Mouse (Mus musculus) olfactory bulb, adult 2 months (tissue): ENCODE measurements around the gene Six5. TPM values are rescaled to one million over a fixed set of nuclear protein-coding genes. Genes with fewer than 3 reads are reported as not detected.
"Not testable (repeated sequence)": the region's sequence is repeated elsewhere in the genome, so short reads cannot be mapped to it uniquely, and the experiment has no call there.

ENCODE experiments used
- H3K27ac ChIP-seq: fragments of 200-500 bp; 2 replicates; pipeline ENCODE4 v1.5.1; 2012; ENCODE audit warnings: low read depth, low read length; ENCODE audit not compliant: insufficient read depth
- H3K4me1 ChIP-seq: fragments of 200-500 bp; 2 replicates; pipeline ENCODE4 v1.6.1; 2012; ENCODE audit warnings: low read length; ENCODE audit not compliant: control insufficient read depth, insufficient read depth
- H3K4me3 ChIP-seq: fragments of 200-500 bp; 2 replicates; pipeline ENCODE4 v1.5.1; 2012; ENCODE audit warnings: mild to moderate bottlenecking, low read depth, low read length, moderate library complexity; ENCODE audit not compliant: insufficient read depth
- CTCF ChIP-seq: fragments of 200-500 bp; IDR thresholded peaks from 2 replicates; pipeline ENCODE4 v1.5.1; 2012; ENCODE audit warnings: low read depth, mild to moderate bottlenecking, low read length, moderate library complexity; ENCODE audit not compliant: insufficient read depth
- POLR2A ChIP-seq: fragments of 200-500 bp; IDR thresholded peaks from 2 replicates; pipeline ENCODE4 v1.6.1; 2012; ENCODE audit warnings: mild to moderate bottlenecking, low read depth, low read length, moderate library complexity; ENCODE audit not compliant: insufficient read depth
- WGBS: fragments of 180-500 bp; shearing (Covaris S2); methylation state at CpG from one replicate; pipeline ENCODE4 v1.1.7; 2018; 5-methylcytosine and 5-hydroxymethylcytosine counted together
- polyA plus RNA-seq: library from polyadenylated mRNA; stranded (reverse); fragments of >200 nt; gene quantifications from 2 replicates; pipeline ENCODE4 v1.2.4, GENCODE M21; 2012; ENCODE audit warnings: low replicate concordance; ENCODE audit not compliant: missing spikeins, insufficient read depth, insufficient read length

Gene Six5
- polyA plus RNA-seq, 1 experiment: not detected

DNA sequence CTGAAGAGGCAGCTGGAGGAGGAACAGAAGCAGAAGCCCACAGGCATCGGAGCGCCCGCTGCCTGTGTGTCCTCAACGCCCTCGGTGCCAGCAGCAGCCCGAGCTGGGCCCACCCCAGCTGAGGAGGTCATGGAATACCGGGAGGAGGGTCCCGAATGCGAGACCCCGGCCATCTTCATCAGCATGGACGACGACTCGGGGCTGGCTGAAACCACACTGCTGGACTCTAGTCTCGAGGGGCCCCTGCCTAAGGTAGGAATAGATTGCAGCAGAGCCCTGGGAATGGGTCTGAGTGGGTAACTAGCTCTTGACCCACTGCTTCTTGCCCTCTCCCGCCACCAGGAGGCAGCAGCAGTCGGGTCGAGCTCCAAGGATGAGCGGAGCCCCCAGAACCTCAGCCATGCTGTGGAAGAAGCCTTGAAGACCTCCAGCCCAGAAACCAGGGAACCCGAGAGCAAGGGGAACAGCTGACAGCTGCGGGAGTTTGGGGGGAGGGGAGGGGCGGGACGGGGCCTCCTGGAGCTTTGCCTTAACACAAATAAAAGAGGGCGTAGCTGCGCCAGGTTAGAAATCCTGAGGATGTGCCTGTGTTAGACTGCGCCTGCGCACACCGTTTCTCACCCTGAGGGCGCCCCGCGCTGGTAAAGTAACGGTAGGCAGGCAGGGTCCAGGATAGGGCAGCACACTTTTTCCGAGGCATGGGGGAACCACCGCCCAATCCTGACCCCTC, 40.2 kb upstream of the Six5 start, which contains the start of gene Rsph6a:
Rsph6a (plus strand) TSS at position 644 of the 730 bp plus-strand sequence.
- 20% methylated on average over 32 of the region's 33 CpGs for WGBS
- peaks cover 57% of the 10 kb centered on the region for H3K4me1 ChIP-seq
- no peak within 1 kb of the TSS for H3K4me3 ChIP-seq
- peak within 1 kb of the TSS; percentile 94 for H3K27ac ChIP-seq
- TF ChIP-seq POLR2A: no peak
- peak; percentile 69 for TF ChIP-seq CTCF

DNA sequence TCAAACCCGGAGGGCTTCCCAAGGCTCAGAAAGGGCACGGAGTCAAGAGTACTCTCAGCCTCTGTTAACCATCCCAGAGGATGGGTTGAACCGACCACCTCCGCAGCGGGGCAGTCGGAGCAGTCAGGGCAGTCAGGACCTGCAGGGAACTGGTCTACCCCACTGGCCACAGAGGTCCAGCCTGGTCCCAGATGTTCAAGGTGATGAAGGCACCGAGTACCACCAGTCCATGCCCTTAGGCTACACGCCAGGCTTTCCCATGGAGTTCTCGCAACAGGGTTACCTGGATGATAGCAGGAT, 39.7 kb upstream of the Six5 start:
- Histone ChIP-seq H3K4me1 (peaks cover 54% of the 10 kb centered on the region), H3K4me3 (no peak overlapping the region), H3K27ac (peak overlapping the region; percentile 16; the same call in 1 of the 2 replicates)
- WGBS: 60% methylated on average over 9 of the region's 9 CpGs
- TF ChIP-seq POLR2A (no peak), CTCF (no peak)

DNA sequence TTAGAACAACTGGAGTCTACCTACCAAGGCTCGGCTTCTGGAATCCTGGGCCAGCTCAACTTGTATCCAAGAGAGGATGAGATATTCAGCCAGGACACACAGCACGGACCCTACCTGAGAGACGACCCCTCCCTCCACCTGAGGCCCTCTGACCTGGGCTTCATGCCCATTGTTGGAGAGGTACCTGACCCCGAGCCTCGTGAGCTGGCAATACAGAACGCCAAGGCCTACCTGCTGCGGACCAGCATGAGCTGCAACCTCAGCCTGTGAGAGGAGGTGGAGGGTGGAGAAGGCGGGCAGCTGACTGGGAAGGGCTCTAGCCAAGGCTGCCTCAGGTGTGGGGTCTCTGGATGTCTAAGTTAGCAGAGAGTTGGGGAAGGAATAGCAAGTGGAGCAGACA, 39.3 kb upstream of the Six5 start:
- no peak for TF ChIP-seq POLR2A
- TF ChIP-seq CTCF: no peak
- Histone ChIP-seq H3K4me1 (peaks cover 51% of the 10 kb centered on the region), H3K4me3 (no peak overlapping the region), H3K27ac (no peak overlapping the region)
- 92% methylated on average over 8 of the region's 8 CpGs for WGBS

DNA sequence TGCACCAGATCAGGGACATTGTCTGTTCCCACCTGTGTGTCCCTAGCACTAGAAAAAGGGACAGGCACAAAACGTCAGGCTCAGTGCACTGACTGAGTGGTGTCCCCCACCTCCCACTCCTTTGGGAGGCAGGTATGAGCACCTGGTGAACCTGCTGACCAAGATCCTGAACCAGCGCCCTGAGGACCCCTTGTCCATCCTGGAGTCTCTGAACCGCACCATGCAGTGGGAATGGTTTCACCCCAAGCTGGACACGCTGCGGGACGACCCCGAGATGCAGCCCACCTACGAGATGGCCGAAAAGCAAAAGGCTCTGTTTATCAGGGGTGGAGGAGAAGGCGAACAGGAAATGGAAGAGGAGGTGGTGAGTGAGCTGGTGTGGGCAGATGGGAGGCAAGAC, 37.0 kb upstream of the Six5 start:
- Histone ChIP-seq H3K4me3 (no peak overlapping the region), H3K27ac (no peak overlapping the region), H3K4me1 (peaks cover 29% of the 10 kb centered on the region)
- no peak for TF ChIP-seq POLR2A
- no peak for TF ChIP-seq CTCF
- WGBS: 88% methylated on average over 10 of the region's 10 CpGs

DNA sequence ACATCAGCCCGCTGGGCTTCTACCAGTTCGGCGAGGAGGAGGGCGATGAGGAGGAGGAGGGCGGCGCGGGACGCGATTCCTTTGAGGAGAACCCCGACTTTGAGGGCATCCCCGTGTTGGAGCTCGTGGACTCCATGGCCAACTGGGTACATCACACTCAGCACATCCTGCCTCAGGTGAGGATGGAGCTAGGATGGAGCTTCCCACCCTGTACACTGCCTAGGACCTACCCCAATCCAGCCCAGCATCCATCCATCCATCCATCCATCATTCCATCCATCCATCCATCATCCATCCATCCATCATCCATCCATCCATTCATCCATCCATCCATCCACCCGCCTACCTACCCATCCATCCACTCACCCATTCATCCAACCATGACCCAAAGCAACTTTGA, 28.5 kb upstream of the Six5 start:
- H3K4me3 ChIP-seq: peak overlapping the region; percentile 23
- H3K27ac ChIP-seq: no peak overlapping the region
- H3K4me1 ChIP-seq: peaks cover 7% of the 10 kb centered on the region
- TF ChIP-seq POLR2A: no peak
- no peak for TF ChIP-seq CTCF
- WGBS: 59% methylated on average over 13 of the region's 13 CpGs

DNA sequence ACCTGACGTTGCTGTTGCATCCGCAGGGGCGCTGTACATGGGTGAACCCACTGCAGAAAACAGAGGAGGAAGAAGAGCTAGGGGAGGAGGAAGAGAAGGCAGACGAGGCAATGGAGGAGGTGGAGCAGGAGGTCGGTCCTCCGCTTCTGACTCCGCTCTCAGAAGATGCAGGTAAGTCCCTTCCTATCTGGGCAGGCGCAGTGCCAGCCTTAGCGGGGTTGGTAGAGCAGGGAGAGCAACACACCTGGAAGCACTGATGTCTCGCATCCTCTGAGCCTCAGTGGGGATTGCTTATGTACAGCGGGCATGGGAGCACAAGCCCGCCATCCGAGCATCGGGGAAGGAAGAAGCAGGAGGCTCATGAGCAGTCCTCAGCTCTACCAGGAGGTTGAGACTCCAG, 27.3 kb upstream of the Six5 start:
- H3K4me3 ChIP-seq: no peak overlapping the region
- no peak overlapping the region for H3K27ac ChIP-seq
- WGBS: 54% methylated on average over 14 of the region's 14 CpGs
- H3K4me1 ChIP-seq: peaks cover 7% of the 10 kb centered on the region
- TF ChIP-seq CTCF (no peak), POLR2A (no peak)

DNA sequence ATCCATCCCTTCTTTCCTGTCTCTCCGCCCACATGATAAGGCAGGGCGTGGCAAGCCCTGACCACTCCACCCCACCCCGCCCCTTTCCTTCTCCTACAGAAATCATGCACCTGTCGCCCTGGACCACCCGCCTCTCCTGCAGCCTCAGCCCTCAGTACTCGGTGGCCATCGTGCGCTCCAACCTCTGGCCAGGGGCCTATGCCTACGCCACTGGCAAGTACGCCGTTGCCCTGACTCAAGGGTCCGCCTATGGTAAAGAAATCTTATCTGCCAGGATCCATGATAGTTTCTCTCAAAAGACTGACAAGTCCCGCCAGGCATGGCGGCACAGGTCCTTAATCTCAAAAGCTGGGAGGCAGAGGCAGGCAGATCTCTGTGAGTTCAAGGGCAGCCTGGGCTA, 26.5 kb upstream of the Six5 start:
- H3K27ac ChIP-seq: no peak overlapping the region
- peaks cover 7% of the 10 kb centered on the region for H3K4me1 ChIP-seq
- WGBS: 69% methylated on average over 14 of the region's 14 CpGs
- no peak overlapping the region for H3K4me3 ChIP-seq
- TF ChIP-seq CTCF (no peak), POLR2A (no peak)

DNA sequence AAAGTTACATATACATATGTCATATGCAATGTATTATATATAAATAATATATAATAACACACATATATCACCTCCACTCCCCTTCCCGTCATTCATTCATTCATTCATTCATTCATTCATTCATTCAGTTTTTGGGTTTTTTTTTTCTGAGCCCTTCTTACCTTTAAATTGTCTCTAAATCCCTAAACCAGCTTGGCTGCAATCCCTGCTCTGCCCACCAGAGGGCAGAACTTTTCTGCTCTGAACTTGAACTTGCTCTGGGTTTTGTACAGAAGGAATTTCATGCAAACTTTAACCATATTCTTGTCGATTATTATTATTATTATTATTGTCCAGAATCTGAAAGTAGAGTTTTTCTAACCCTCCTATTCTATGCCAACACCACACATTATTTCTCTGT, 25.7 kb upstream of the Six5 start:
- Histone ChIP-seq H3K4me1 (peaks cover 7% of the 10 kb centered on the region), H3K4me3 (no peak overlapping the region), H3K27ac (no peak overlapping the region)
- no peak for TF ChIP-seq POLR2A
- TF ChIP-seq CTCF: no peak
- WGBS: 4% methylated on average over 2 of the region's 2 CpGs

DNA sequence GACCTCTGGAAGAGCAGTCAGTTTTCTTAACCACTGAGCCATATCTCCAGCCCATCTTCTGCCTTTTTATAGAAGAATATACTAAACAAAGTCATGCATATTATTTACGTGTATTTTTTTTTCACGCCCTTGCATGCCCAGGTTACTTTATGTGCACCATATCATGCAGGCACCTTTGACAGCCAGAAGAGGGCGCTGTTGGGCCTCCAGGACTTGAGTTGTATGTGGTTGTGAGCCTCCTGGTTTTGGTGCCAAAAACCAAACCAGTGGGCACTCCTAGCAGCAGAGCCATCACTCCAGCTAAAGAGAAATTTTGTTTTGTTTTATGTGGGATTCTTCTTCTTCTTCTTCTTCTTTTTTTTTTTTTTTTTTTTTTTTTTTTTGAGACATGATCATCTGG, 24.9 kb upstream of the Six5 start:
- no peak for TF ChIP-seq CTCF
- no peak for TF ChIP-seq POLR2A
- 54% methylated on average over 3 of the region's 3 CpGs for WGBS
- peaks cover 7% of the 10 kb centered on the region for H3K4me1 ChIP-seq
- no peak overlapping the region for H3K27ac ChIP-seq
- H3K4me3 ChIP-seq: no peak overlapping the region

DNA sequence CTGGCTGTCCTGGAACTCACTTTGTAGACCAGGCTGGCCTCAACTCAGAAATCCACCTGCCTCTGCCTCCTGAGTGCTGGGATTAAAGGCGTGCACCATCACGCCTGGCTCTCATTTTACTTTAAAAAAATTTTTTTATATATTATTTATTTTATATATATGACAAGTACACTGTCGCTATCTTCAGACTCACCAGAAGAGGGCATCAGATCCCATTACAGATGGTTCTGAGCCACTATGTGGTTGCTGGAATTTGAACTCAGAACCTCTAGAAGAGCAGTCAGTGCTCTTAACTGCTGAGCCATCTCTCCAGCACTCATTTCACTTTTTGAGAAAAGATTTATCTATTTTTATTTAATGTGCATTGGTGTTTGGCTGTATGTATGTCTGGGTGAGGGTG, 23.4 kb upstream of the Six5 start:
- WGBS: 58% methylated on average over 3 of the region's 3 CpGs
- not testable (repeated sequence) for H3K4me1 ChIP-seq, H3K4me3 ChIP-seq, H3K27ac ChIP-seq
